Mouse (Mus musculus) midbrain, embryonic 12.5 days (tissue): ENCODE data around the gene Ppp1ca. TPM values are rescaled to one million over a fixed set of nuclear protein-coding genes. Genes with fewer than 3 reads are reported as not detected.

Experiments used
- ATAC-seq: fragments of 200-750 bp; cut with Nextera tagmentation; 2 replicates; pipeline ENCODE4 v1.8.0; 2017; ENCODE audit warnings: low read depth, moderate TSS enrichment, moderate library complexity; ENCODE audit not compliant: low FRiP score
- H3K27ac ChIP-seq: fragments of 300-500 bp; sonication (generic); replicated peaks from 2 replicates; pipeline ENCODE4 v1.5.1; 2016; ENCODE audit warnings: mild to moderate bottlenecking
- H3K27me3 ChIP-seq: fragments of 300-500 bp; sonication (generic); 2 replicates; pipeline ENCODE4 v1.6.1; 2016; ENCODE audit warnings: mild to moderate bottlenecking
- H3K36me3 ChIP-seq: fragments of 300-500 bp; sonication (generic); 2 replicates; pipeline ENCODE4 v1.6.1; 2016
- H3K4me1 ChIP-seq: fragments of 300-500 bp; sonication (generic); 2 replicates; pipeline ENCODE4 v1.6.1; 2016
- H3K4me2 ChIP-seq: fragments of 300-500 bp; sonication (generic); replicated peaks from 2 replicates; pipeline ENCODE4 v1.6.1; 2016; ENCODE audit warnings: mild to moderate bottlenecking, moderate library complexity
- H3K4me3 ChIP-seq: fragments of 300-500 bp; sonication (generic); 2 replicates; pipeline ENCODE4 v1.5.1; 2016; ENCODE audit warnings: mild to moderate bottlenecking
- H3K9ac ChIP-seq: fragments of 300-500 bp; sonication (generic); replicated peaks from 2 replicates; pipeline ENCODE4 v1.6.1; 2016; ENCODE audit warnings: mild to moderate bottlenecking, moderate library complexity
- H3K9me3 ChIP-seq: fragments of 300-500 bp; sonication (generic); 2 replicates; pipeline ENCODE4 v1.6.1; 2016; ENCODE audit warnings: mild to moderate bottlenecking
- WGBS: fragments of 180-500 bp; shearing (Covaris S2); methylation state at CpG from one replicate; pipeline ENCODE4 v1.1.7; 2016; 5-methylcytosine and 5-hydroxymethylcytosine counted together
- polyA plus RNA-seq: library from polyadenylated mRNA; unstranded; fragments of >200 nt; fragmentation: Nextera tagmentation; extraction: Ambion mirVana; gene quantifications from 2 replicates; pipeline ENCODE4 v1.2.1, GENCODE M21; 2016

The Ppp1ca gene
- polyA plus RNA-seq, 1 experiment from 2014 or later = 733 TPM

DNA sequence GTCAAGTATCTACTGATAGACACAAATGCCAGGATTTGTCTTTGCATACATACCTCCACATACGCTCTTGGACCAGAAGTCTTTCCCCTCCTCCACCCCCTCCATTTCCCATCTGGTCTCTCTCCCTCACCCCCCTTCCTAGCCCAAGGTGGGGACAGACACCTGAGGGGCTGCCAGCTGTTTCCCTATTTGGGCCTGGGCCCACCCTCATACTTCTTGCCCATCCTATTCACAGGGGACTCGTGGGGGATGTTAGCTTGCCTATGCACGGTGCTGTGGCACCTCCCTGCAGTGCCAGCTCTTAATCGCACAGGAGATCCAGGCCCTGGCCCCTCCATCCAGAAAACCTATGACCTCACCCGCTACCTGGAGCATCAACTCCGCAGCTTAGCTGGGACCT is 28.1 kb downstream of the Ppp1ca start:
- H3K9ac ChIP-seq = no peak overlapping the region
- 88% methylated on average over 6 of the region's 6 CpGs for WGBS

DNA sequence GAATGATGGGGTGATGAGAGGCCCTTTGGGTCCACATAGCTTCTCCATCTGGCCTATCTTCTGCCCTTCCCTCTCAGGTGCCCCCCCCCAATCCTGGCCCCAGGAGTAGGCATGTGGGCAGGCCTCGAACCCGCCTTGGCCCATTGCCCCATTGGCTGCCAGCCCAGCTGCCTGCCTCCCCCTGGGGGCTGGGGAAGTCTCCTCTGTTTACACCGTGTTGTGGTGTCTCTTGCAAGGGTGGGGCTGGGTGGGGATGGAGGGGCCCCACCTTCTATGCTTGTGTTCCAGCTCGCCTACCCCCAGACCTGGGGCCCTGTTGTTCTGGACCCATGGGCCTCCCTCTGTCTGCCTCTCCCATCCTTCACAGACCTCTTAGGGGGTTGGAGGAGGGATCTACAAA is 28.6 kb downstream of the Ppp1ca start:
- ATAC-seq = no peak
- no peak overlapping the region; the same call in 1 of the 2 replicates for H3K9ac ChIP-seq
- no peak overlapping the region for H3K4me3 ChIP-seq
- H3K9me3 ChIP-seq = no peaks in the 10 kb centered on the region
- 71% methylated on average over 4 of the region's 4 CpGs for WGBS
- no peak overlapping the region for H3K27ac ChIP-seq
- H3K4me2 ChIP-seq = no peak overlapping the region
- no peaks in the 10 kb centered on the region for H3K36me3 ChIP-seq
- peaks cover 20% of the 10 kb centered on the region for H3K4me1 ChIP-seq
- H3K27me3 ChIP-seq = peaks cover 54% of the 10 kb centered on the region

More for the DNA sequence above, 28.1 kb downstream of the Ppp1ca start:
- Histone ChIP-seq H3K4me1 (peaks cover 24% of the 10 kb centered on the region), H3K27ac (no peak overlapping the region), H3K36me3 (no peaks in the 10 kb centered on the region), H3K9me3 (no peaks in the 10 kb centered on the region), H3K4me3 (no peak overlapping the region), H3K4me2 (no peak overlapping the region), H3K27me3 (peaks cover 58% of the 10 kb centered on the region)
- no peak for ATAC-seq

DNA sequence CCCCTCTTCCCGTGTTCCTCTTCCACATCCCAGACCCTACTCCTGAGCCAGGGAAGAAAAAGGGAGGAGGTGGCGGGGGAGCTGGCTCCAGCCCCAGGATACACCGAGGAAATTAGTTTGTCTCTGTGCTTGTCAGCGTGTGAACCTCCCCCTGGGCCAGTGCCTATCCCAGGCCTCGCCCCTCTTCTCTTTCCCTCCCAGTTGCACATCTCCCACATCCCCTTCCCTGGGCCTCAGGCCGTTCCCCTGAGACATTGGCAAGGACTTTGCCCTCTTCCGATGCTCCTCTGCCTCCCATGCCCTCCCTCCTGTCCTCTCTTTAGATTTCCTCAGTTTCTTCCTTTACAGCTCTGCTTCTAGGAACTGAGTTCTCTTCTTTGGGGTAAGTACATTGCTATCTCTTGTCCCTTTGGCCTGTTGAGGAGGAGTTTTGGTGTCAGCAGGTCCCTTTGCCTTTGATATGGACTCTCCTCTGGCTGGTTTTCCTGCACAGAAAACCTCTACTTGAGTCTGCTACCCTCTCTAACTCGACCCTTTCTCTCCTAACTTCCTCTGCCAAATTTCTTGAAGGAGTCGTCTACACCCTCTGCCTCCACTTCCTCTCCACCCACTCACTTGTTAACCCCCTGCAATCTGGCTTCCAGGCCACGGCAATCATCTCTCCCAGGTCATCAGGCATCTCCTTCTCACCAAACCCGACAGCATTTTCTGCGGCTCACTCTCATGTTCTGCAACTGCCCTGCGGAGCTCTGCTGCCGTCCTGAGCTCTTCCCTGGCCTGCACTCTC is 29.3 kb downstream of the Ppp1ca start:
- Histone ChIP-seq H3K27ac (no peak overlapping the region), H3K9me3 (no peaks in the 10 kb centered on the region), H3K4me3 (no peak overlapping the region), H3K4me1 (peaks cover 17% of the 10 kb centered on the region), H3K4me2 (no peak overlapping the region), H3K9ac (no peak overlapping the region; the same call in 1 of the 2 replicates), H3K36me3 (no peaks in the 10 kb centered on the region), H3K27me3 (peaks cover 50% of the 10 kb centered on the region)
- ATAC-seq = no peak
- WGBS = 55% methylated on average over 11 of the region's 14 CpGs

DNA sequence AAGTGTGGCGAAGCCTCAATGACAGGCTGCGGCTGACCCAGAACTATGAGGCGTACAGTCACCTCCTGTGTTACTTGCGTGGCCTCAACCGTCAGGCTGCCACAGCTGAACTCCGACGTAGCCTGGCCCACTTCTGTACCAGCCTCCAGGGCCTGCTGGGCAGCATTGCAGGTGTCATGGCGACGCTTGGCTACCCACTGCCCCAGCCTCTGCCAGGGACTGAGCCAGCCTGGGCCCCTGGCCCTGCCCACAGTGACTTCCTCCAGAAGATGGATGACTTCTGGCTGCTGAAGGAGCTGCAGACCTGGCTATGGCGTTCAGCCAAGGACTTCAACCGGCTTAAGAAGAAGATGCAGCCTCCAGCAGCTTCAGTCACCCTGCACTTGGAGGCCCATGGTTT is 30.3 kb downstream of the Ppp1ca start:
- Histone ChIP-seq H3K36me3 (no peaks in the 10 kb centered on the region), H3K9me3 (no peaks in the 10 kb centered on the region), H3K4me3 (no peak overlapping the region), H3K27ac (no peak overlapping the region), H3K27me3 (peaks cover 46% of the 10 kb centered on the region), H3K4me2 (no peak overlapping the region), H3K4me1 (peaks cover 11% of the 10 kb centered on the region; the same call in 1 of the 2 replicates), H3K9ac (no peak overlapping the region)
- WGBS = 85% methylated on average over 11 of the region's 11 CpGs
- ATAC-seq = no peak

DNA sequence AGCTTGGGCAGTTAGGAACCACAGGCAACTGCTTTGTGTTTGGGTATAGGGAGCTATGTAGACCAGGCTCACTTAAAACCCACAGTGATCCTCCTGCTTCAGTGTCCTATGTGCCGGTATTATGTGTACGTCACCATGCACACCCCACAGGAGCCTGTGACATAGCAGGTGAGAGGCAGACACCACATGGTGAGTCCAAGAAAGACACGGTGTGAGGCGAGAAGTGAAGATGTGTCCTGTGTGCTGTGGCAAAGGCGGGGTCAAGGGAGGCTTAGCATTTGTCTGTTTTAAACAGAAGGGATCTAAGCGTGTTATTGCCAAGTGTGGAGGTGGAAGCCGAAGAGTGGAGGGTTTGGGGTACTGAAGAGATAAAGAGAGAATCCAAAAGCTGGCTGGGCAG is 34.9 kb downstream of the Ppp1ca start:
- Histone ChIP-seq H3K4me2 (no peak overlapping the region), H3K4me3 (no peak overlapping the region), H3K4me1 (peaks cover 4% of the 10 kb centered on the region), H3K9ac (no peak overlapping the region), H3K9me3 (no peaks in the 10 kb centered on the region), H3K36me3 (no peaks in the 10 kb centered on the region), H3K27me3 (peaks cover 43% of the 10 kb centered on the region), H3K27ac (no peak overlapping the region)
- 84% methylated on average over 7 of the region's 7 CpGs for WGBS
- ATAC-seq = no peak

DNA sequence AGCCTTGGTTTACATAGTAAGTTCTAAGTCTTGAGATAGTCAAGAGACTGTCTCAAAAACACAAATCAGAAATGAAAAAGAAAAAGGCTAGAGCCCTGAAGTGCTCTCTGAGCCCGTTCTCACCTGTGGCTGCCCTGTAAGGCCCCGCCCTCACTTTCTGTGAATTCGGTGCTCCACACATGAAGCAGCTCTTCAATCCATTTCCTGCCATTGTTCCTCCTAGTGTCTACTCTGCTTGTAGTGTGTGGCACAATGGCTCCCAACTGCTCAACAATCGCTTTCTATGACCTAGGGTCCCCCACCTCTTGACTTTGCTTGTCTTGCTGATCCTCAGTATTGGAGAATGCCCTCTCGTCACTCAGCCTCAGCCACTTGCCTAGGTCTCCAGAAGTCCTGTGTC is 35.6 kb downstream of the Ppp1ca start:
- no peak for ATAC-seq
- WGBS = 76% methylated on average over 5 of the region's 5 CpGs
- H3K4me3 ChIP-seq = no peak overlapping the region

DNA sequence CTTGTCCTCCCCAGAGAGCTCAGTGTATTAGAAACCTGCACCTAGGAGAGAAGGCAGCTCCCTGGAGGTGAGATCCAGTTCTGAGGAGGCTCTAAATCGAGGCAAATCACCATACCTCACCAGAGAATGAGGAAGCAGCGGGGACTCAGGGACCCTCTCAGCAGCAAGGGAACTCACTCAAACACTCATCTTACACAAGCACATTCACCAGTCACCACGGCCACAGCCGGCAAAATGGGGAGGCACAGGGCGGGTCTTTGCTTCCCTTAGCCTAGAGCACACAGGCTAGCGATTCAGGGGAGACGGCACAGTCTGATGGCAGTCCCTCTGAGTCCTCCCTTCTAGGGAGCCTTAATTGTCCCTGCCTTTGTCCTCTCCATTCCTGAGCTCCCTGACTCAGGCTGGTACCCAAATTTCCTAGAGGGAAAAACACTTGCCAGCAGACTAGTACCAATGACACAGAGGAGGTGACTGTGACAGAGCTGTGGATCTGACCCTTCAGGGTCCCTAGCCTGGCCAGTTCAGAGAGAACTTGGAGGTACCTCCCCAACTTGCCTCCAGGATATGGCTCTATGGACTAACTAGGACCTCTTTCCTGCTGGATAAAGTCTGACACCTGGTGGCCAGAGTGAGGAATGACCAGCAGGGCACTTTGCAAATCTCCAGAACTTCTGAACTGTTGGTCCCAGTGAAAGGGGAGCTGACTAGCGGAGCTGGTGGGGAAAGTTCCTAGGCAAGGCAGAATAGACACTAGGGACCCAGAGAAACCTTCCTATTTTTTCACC is 36.2 kb downstream of the Ppp1ca start:
- 23% methylated on average over 8 of the region's 8 CpGs for WGBS
- Histone ChIP-seq H3K4me1 (peaks cover 12% of the 10 kb centered on the region), H3K9me3 (no peaks in the 10 kb centered on the region)

More for the DNA sequence above, 35.6 kb downstream of the Ppp1ca start:
- Histone ChIP-seq H3K4me1 (peaks cover 9% of the 10 kb centered on the region), H3K9ac (no peak overlapping the region), H3K4me2 (no peak overlapping the region), H3K9me3 (no peaks in the 10 kb centered on the region), H3K27me3 (peaks cover 40% of the 10 kb centered on the region), H3K27ac (no peak overlapping the region), H3K36me3 (no peaks in the 10 kb centered on the region)

DNA sequence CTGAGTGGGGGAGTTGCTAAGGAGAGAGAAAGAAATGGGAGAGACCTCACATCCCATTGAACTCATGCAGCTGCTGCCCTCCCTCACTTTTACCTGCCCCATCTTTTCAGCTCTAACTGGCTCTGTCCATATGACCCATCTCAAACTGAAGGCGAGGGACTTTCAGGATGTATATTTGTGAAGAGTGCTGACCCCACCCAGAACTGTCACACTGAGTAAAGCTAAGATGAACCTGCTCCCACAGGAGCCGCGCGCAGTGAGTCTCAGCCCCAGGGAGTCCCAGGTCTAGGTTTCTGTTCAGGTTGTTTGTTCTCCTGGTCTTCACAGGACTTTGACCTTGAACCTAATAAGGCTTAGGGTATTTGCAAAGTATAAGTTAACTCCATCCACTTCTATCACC is 37.0 kb downstream of the Ppp1ca start:
- no peak for ATAC-seq
- H3K9me3 ChIP-seq = no peaks in the 10 kb centered on the region

More for the DNA sequence above, 36.2 kb downstream of the Ppp1ca start:
- Histone ChIP-seq H3K27me3 (peaks cover 38% of the 10 kb centered on the region), H3K27ac (no peak overlapping the region), H3K4me3 (no peak overlapping the region), H3K36me3 (no peaks in the 10 kb centered on the region), H3K4me2 (no peak overlapping the region), H3K9ac (no peak overlapping the region)
- ATAC-seq = no peak

DNA sequence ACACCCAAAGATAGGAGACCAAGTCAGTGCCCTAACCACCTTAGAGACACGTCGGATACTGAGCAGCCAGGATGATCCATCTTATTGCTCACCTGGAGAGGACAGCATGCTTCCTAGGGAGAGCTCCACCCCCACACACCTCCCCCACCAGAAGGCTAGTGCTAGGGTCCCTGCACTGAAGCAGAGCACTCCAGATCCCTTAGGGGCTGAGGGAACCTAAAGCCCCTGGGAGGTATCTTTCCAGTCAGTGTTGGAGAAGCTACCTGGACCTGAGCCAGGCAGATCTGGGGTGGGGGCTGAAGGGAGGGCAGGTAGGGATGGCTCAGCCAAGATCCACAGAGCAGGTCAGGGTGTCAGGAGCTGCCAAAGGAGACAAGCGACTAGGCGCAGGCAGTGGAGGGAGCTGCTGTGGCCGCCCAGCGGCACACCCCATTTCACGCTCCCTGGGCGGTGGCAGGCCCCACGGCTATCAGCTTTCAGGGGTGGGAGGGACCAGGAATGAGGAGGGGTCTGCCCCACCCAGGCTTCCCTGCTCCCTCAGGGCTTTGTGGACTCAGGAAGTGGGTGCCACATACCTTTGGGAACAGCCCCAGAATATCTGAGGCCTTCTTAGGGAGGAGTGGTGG is 37.7 kb downstream of the Ppp1ca start:
- no peak for ATAC-seq
- no peak overlapping the region for H3K4me3 ChIP-seq
- no peak overlapping the region for H3K4me2 ChIP-seq
- WGBS = 50% methylated on average over 9 of the region's 9 CpGs
- peaks cover 12% of the 10 kb centered on the region for H3K4me1 ChIP-seq
- H3K9me3 ChIP-seq = no peaks in the 10 kb centered on the region
- 0 out of 2 replicates have a peak overlapping the region, but pooled peaks have one; percentile 7 for H3K9ac ChIP-seq
- no peaks in the 10 kb centered on the region for H3K36me3 ChIP-seq
- no peak overlapping the region for H3K27ac ChIP-seq
- H3K27me3 ChIP-seq = peaks cover 47% of the 10 kb centered on the region

More for the DNA sequence above, 37.0 kb downstream of the Ppp1ca start:
- no peak overlapping the region for H3K27ac ChIP-seq
- H3K4me2 ChIP-seq = no peak overlapping the region
- H3K9ac ChIP-seq = no peak overlapping the region
- H3K27me3 ChIP-seq = peaks cover 42% of the 10 kb centered on the region
- no peak overlapping the region for H3K4me3 ChIP-seq
- no peaks in the 10 kb centered on the region for H3K36me3 ChIP-seq
- 72% methylated on average over 4 of the region's 4 CpGs for WGBS
- peaks cover 12% of the 10 kb centered on the region for H3K4me1 ChIP-seq

DNA sequence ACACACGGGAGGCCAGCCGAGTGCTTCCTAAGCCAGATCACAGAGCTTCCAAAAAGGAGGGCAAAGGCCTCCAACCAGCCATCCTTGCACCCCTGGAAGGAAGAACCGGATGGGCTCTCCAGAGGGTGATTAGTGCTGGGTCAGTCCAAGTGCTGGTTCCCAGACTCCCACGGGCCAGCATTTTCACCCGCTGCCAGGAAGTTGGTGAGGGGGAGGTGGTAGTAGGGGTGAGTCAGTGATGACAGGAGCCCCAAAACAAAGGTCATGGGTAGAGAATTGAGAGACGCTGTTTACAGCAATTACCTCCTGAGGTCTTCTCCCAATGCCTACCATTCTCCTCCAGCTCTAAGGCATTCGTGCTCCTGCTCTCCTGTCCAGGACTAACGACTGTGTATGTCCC is 38.5 kb downstream of the Ppp1ca start:
- no peak overlapping the region for H3K27ac ChIP-seq
- 70% methylated on average over 8 of the region's 8 CpGs for WGBS

DNA sequence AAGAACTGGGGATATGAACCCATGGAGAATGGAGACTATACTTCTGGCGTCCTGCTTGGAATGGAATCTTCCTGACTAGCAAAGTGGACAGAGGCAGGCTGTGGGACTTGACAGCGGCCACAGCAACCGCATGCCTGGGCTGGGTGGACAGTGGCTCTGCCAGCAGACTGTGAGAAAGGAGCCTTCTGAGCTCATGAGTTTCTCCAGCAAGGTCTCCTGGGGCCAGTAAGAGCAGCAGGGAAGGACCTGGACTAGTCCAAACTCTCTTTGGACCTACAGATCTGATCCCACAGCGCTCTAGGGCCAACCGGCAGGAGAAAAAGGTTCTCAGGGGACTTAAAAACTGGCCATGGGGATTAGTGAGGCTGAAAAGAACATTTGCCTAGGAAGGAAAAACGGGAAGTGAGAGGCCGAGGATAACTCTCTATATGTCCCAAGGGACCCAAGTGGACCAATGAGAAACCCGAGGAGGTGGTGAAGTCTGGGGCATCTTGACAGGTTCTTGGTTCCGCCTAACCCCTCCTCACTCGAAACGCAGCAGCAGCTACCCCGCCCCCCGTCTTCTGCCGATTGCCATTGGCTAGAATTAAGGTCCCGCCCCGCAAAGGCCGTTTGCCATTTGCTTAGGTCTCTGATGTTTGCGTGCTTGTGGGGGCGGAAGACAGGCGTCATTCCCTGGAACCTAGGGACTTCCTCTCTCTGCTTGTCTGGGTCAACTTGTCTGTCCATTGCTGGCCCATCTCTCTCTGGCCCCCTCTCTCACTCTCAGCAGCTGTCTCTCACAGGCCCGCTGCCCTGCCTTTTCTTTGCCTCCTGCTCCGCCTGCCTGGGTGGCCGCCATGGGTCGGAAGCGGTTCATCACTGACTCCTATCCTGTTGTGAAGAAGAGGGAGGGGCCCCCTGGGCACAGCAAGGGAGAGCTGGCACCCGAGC is 39.7 kb downstream of the Ppp1ca start, which contains the start of gene Pold4:
Pold4 (plus strand) TSS at position 647 of the 933 bp plus-strand sequence.
- no peaks in the 10 kb centered on the region for H3K9me3 ChIP-seq
- H3K27ac ChIP-seq = peak within 1 kb of the TSS; percentile 60; the same call in 1 of the 2 replicates
- peak within 1 kb of the TSS; percentile 88 for H3K4me2 ChIP-seq
- peaks cover 12% of the 10 kb centered on the region for H3K4me1 ChIP-seq
- H3K4me3 ChIP-seq = peak within 1 kb of the TSS; percentile 60
- peaks cover 44% of the 10 kb centered on the region for H3K27me3 ChIP-seq
- 13% methylated on average over 26 of the region's 26 CpGs for WGBS
- peak within 1 kb of the TSS; percentile 68 for H3K9ac ChIP-seq
- peak; percentile 90 for ATAC-seq
- H3K36me3 ChIP-seq = no peaks in the 10 kb centered on the region

More for the DNA sequence above, 38.5 kb downstream of the Ppp1ca start:
- no peak overlapping the region for H3K4me3 ChIP-seq
- H3K4me2 ChIP-seq = no peak overlapping the region
- H3K9me3 ChIP-seq = no peaks in the 10 kb centered on the region
- H3K4me1 ChIP-seq = peaks cover 12% of the 10 kb centered on the region
- no peak overlapping the region for H3K9ac ChIP-seq
- H3K36me3 ChIP-seq = no peaks in the 10 kb centered on the region
- ATAC-seq = no peak
- H3K27me3 ChIP-seq = peaks cover 48% of the 10 kb centered on the region
